Mouse (Mus musculus): Measurements from ENCODE around the gene Flywch1. TPM values are rescaled to one million over a fixed set of nuclear protein-coding genes. Genes with fewer than 3 reads are reported as not detected.

The Flywch1 gene
- 43.8 and 46.9 TPM in 2 replicates for polyA plus RNA-seq (2012; rRNA removed; ENCODE audit: low replicate concordance)

DNA sequence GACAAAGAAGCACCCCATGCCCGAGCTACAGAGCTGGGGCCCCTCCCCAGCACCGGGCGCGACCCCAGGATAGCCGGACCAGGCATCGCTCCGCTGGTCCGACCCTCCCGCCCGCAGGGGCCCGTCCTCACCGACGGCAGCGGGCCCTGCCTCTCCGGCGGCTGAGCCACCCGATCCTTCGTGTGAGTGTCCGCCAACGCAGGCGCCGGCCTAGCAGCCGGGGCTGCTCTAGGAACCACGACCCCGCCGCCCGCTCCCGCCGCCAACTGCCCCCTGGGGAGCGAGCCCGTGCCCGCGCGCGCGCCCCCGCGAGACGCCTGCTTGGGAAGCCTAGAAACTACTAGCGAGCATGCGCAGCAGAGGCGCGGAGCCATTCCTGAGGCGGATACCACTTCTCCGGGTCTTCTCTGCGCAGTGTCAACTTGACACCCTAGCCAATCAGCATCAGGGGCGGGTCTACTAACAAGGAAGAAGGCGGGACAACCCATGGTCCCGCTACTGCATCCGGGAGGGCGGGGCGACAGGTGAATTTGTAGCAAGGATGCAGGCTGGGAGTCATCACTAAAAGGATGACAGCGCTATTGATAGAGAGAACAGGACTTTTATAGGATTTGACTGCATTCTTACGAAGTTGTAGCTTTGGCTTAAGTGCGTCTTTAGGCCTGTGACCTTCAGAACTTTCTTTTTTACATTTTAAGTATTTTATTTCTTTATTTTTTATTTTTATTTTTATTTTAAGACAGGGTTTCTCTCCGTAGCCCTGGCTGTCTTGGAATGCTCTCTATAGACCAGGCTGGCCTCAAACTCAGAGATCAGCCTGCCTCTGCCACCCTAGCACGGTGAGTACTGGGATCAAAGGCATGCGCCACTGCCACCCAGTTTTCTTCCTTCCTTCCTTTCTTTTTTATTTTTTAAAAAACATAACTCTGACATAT, at the start of gene Flywch1:
Gene Flywch1 (minus strand): TSS at position 319 of the 935 bp plus-strand sequence.

GRCm38 (mm10) chr17:23790269-23791078, 19.1 kb upstream of the Flywch1 start, which contains the start of gene Srrm2:
TSS of gene Srrm2 (plus strand) at chr17:23790532.

DNA sequence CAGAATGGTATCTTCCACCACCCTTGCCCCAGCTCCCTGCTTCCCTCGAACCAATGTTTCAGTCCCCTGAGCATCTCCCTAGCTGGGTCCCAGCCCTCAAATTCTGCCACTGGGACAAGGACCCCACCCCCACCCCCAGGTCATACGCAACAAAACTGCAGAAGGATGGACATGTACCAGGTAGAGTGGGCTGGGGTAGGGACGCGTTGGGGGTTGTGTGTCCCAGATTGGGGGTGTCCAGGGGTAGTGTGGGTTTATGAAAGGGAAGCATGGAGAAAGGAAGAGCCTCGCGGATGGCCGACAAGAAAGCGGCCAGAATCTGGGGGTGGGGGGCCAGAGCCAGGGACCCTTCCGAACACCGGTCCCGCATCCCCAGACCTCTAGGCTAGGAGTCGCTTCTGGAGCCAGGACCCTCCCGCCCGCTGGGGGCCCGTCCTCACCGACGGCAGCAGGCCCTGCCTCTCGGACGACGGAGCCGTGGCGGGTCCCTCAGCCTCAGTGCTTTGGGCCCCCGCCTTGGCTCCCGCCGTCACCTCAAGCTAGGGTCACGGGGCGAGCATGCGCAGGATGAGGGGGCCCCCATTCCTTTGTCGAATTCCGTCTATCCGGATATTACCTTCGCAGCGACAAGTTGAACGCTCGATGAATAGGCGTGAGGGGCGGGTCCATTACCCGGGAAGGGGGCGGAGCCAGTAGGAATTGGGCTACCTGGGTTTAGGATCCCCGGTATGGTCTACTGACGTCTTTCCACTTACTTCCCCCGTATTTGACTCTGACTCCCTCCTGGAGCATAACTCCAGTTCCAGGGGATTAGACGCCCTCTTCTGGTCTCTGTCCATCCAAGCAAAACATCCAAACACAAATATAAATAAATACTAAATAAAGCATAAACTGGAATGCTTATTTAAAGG, 14.4 kb upstream of the Flywch1 start, which contains the start of gene Flywch2:
Gene Flywch2 (minus strand): TSS at position 521 of the 911 bp plus-strand sequence.

GRCm38 (mm10) chr17:23745301-23746251, 25.8 kb downstream of the Flywch1 start, which contains the start of gene Kremen2:
TSS of gene Kremen2 (minus strand) at chr17:23745833.

DNA sequence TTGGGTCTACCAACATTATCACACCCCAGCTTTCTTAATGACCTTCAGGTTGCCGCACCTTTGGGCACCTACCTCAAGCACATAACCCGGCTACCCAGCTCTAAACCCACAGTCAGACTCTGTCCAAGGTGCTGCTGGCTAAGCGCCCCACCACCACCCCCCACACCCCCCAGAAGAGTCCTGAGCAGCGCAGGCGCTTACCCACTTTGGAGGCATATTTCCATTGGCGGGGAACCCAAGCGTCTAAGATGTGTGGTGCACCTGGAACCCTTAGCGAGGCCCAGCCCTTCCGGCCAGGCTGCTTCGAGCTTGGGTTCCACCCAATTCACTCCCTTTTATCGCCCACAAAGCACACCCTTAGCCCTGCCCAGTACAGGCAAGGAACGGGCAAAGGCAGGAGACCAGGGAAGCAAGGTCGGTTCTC, 30.8 kb downstream of the Flywch1 start, which contains the start of gene Paqr4:
Gene Paqr4 (minus strand): TSS at position 270 of the 424 bp plus-strand sequence.

GRCm38 (mm10) chr17:23725999-23726757, 45.2 kb downstream of the Flywch1 start, which contains the start of gene Pkmyt1:
TSS of gene Pkmyt1 (plus strand) at chr17:23726336.

DNA sequence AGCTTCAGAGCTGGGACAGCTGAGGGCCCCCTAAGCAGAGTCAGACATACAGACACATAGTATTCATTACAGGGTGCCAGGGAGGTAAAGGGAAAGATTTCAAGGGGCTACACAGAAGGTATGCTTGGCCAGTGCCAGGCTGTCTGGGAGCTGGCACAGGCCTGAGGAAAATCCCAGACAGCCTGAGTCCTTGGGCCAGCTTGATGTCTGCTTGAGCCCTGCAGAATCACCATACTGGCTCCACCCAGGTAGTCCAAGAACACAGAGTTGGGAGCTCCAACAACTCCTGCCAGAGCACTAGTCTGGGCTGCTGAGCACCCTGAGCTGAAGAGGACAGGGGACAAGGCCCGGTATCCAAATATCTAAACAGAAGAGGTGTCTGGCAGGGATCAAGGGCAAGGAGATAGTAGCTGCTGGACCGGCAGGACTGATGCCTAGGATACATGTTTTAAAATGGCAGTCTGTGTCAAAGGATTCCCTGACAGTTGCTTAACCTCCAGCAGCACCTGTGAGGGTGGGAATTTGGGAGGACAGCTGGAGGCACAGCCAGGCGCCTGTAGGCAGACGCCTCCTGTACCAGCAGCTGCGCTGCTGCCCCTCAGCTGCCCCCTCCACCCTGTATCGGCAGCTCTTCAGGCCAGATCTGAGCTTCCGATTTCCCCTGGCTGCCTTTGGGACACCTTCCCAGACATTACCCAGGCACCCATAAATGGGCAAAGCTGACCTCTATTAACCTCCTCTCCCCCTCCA, 48.9 kb downstream of the Flywch1 start, which contains the start of gene 1520401A03Rik:
Gene 1520401A03Rik (minus strand): TSS at position 408 of the 750 bp plus-strand sequence.

Other genes with a start within 250 kb of the Flywch1 start
- 16.1 and 22.3 TPM in 2 replicates for gene Zfp213, start 207.4 kb downstream of the Flywch1 start, polyA plus RNA-seq (2012; rRNA removed; ENCODE audit: low replicate concordance)
- gene Zfp13, start 172.1 kb downstream of the Flywch1 start, polyA plus RNA-seq (2012; rRNA removed; ENCODE audit: low replicate concordance): 9.1 and 16.2 TPM in 2 replicates
- not detected in 2 replicates for gene Zscan10, start 170.7 kb downstream of the Flywch1 start, polyA plus RNA-seq (2012; rRNA removed; ENCODE audit: low replicate concordance)
- gene Mmp25, start 126.3 kb downstream of the Flywch1 start, polyA plus RNA-seq (2012; rRNA removed; ENCODE audit: low replicate concordance): 2.6 and 4.7 TPM in 2 replicates
- 2.1 and 3.5 TPM in 2 replicates for gene Bicdl2, start 111.1 kb downstream of the Flywch1 start, polyA plus RNA-seq (2012; rRNA removed; ENCODE audit: low replicate concordance)
- gene Hcfc1r1, start 98.0 kb downstream of the Flywch1 start, polyA plus RNA-seq (2012; rRNA removed; ENCODE audit: low replicate concordance): 430 and 524 TPM in 2 replicates
- 26.0 and 28.9 TPM in 2 replicates for gene Thoc6, start 97.7 kb downstream of the Flywch1 start, polyA plus RNA-seq (2012; rRNA removed; ENCODE audit: low replicate concordance)
- gene Tnfrsf12a, start 94.1 kb downstream of the Flywch1 start, polyA plus RNA-seq (2012; rRNA removed; ENCODE audit: low replicate concordance): 15.4 and 34.1 TPM in 2 replicates
- gene Cldn6, start 92.4 kb downstream of the Flywch1 start, polyA plus RNA-seq (2012; rRNA removed; ENCODE audit: low replicate concordance): 7.3 and 9.1 TPM in 2 replicates
- not detected in 2 replicates for gene Cldn9, start 87.6 kb downstream of the Flywch1 start, polyA plus RNA-seq (2012; rRNA removed; ENCODE audit: low replicate concordance)
- 0.06 TPM in 1 of 2 replicates, not detected in the other for gene 1520401A03Rik, start 48.8 kb downstream of the Flywch1 start, polyA plus RNA-seq (2012; rRNA removed; ENCODE audit: low replicate concordance)
- 30.3 and 57.9 TPM in 2 replicates for gene Pkmyt1, start 45.3 kb downstream of the Flywch1 start, polyA plus RNA-seq (2012; rRNA removed; ENCODE audit: low replicate concordance)
- 35.8 and 47.3 TPM in 2 replicates for gene Paqr4, start 30.7 kb downstream of the Flywch1 start, polyA plus RNA-seq (2012; rRNA removed; ENCODE audit: low replicate concordance)
- 0.52 and 0.60 TPM in 2 replicates for gene Kremen2, start 25.8 kb downstream of the Flywch1 start, polyA plus RNA-seq (2012; rRNA removed; ENCODE audit: low replicate concordance)
- 5.4 and 13.3 TPM in 2 replicates for gene Flywch2, start 14.5 kb upstream of the Flywch1 start, polyA plus RNA-seq (2012; rRNA removed; ENCODE audit: low replicate concordance)
- gene Srrm2, start 18.9 kb upstream of the Flywch1 start, polyA plus RNA-seq (2012; rRNA removed; ENCODE audit: low replicate concordance): 756 and 808 TPM in 2 replicates
- 412 and 628 TPM in 2 replicates for gene Elob, start 57.5 kb upstream of the Flywch1 start, polyA plus RNA-seq (2012; rRNA removed; ENCODE audit: low replicate concordance)
- gene Prss33, start 64.5 kb upstream of the Flywch1 start, polyA plus RNA-seq (2012; rRNA removed; ENCODE audit: low replicate concordance): 0.17 TPM in 1 of 2 replicates, not detected in the other
- not detected in 2 replicates for gene Prss32, start 72.3 kb upstream of the Flywch1 start, polyA plus RNA-seq (2012; rRNA removed; ENCODE audit: low replicate concordance)
- 0.13 and 0.27 TPM in 2 replicates for gene Prss41, start 72.6 kb upstream of the Flywch1 start, polyA plus RNA-seq (2012; rRNA removed; ENCODE audit: low replicate concordance)
- gene Prss21, start 96.5 kb upstream of the Flywch1 start, polyA plus RNA-seq (2012; rRNA removed; ENCODE audit: low replicate concordance): not detected in 2 replicates
- not detected in 2 replicates for gene Dcpp1, start 109.3 kb upstream of the Flywch1 start, polyA plus RNA-seq (2012; rRNA removed; ENCODE audit: low replicate concordance)
- not detected in 2 replicates for gene Dcpp2, start 109.3 kb upstream of the Flywch1 start, polyA plus RNA-seq (2012; rRNA removed; ENCODE audit: low replicate concordance)
- gene Dcpp3, start 145.9 kb upstream of the Flywch1 start, polyA plus RNA-seq (2012; rRNA removed; ENCODE audit: low replicate concordance): 0.55 TPM in 1 of 2 replicates, not detected in the other
- gene Sbp, start 170.1 kb upstream of the Flywch1 start, polyA plus RNA-seq (2012; rRNA removed; ENCODE audit: low replicate concordance): 0.22 and 0.40 TPM in 2 replicates
- not detected in 2 replicates for gene Sbpl, start 183.7 kb upstream of the Flywch1 start, polyA plus RNA-seq (2012; rRNA removed; ENCODE audit: low replicate concordance)
- 1.3 and 1.6 TPM in 2 replicates for gene Prss30, start 209.0 kb upstream of the Flywch1 start, polyA plus RNA-seq (2012; rRNA removed; ENCODE audit: low replicate concordance)
- 1.2 and 1.6 TPM in 2 replicates for gene Prss22, start 226.5 kb upstream of the Flywch1 start, polyA plus RNA-seq (2012; rRNA removed; ENCODE audit: low replicate concordance)

Data from mammary gland, adult 2 months (tissue).